Mouse (Mus musculus) neural tube, embryonic 11.5 days (tissue): ENCODE measurements at regions not wholly inside any gene's neighbourhood (a gene's known extent, or its start where the extent isn't known, plus 50 kb on each side); places are given as distances from the start of the nearest gene placed in this dataset.

Source experiments
- ATAC-seq: fragments of 200-750 bp; cut with Nextera tagmentation; 2 replicates; pipeline ENCODE4 v1.8.0; 2017; ENCODE audit warnings: moderate number of reproducible peaks, mild to moderate bottlenecking, moderate TSS enrichment, moderate library complexity; ENCODE audit not compliant: insufficient read depth, low FRiP score, low TSS enrichment
- DNase-seq: peaks from one replicate; pipeline ENCODE4 v3.0.0-alpha.2; 2015; ENCODE audit warnings: low spot score
- H3K27ac ChIP-seq: fragments of 300-500 bp; sonication (generic); 2 replicates; pipeline ENCODE4 v1.5.1; 2014; ENCODE audit warnings: low read depth, mild to moderate bottlenecking, low read length
- H3K27me3 ChIP-seq: fragments of 300-500 bp; sonication (generic); 2 replicates; pipeline ENCODE4 v1.6.1; 2014; ENCODE audit warnings: mild to moderate bottlenecking, low read length, mixed read lengths; ENCODE audit not compliant: control insufficient read depth, insufficient read depth
- H3K36me3 ChIP-seq: fragments of 300-500 bp; sonication (generic); 2 replicates; pipeline ENCODE4 v1.6.1; 2014; ENCODE audit warnings: mild to moderate bottlenecking, low read length, moderate library complexity, mixed read lengths; ENCODE audit not compliant: control insufficient read depth, insufficient read depth
- H3K4me1 ChIP-seq: fragments of 300-500 bp; sonication (generic); 2 replicates; pipeline ENCODE4 v1.6.1; 2014; ENCODE audit warnings: low read length, mixed read lengths; ENCODE audit not compliant: control insufficient read depth, insufficient read depth
- H3K4me2 ChIP-seq: fragments of 300-500 bp; sonication (generic); 2 replicates; pipeline ENCODE4 v1.6.1; 2014; ENCODE audit warnings: low read depth, mild to moderate bottlenecking, moderate library complexity
- H3K4me3 ChIP-seq: fragments of 300-500 bp; sonication (generic); 2 replicates; pipeline ENCODE4 v1.5.1; 2014; ENCODE audit warnings: low read depth, low read length
- H3K9ac ChIP-seq: fragments of 300-500 bp; sonication (generic); 2 replicates; pipeline ENCODE4 v1.6.1; 2014; ENCODE audit warnings: mild to moderate bottlenecking, low read length
- H3K9me3 ChIP-seq: fragments of 300-500 bp; sonication (generic); 2 replicates; pipeline ENCODE4 v1.6.1; 2016; ENCODE audit warnings: low read length; ENCODE audit not compliant: control insufficient read depth
- WGBS: fragments of 180-500 bp; shearing (Covaris S2); extraction: QIAGEN DNeasy Blood & Tissue Kit; methylation state at CpG from one replicate; pipeline ENCODE4 v1.1.7; 2014; 5-methylcytosine and 5-hydroxymethylcytosine counted together

DNA sequence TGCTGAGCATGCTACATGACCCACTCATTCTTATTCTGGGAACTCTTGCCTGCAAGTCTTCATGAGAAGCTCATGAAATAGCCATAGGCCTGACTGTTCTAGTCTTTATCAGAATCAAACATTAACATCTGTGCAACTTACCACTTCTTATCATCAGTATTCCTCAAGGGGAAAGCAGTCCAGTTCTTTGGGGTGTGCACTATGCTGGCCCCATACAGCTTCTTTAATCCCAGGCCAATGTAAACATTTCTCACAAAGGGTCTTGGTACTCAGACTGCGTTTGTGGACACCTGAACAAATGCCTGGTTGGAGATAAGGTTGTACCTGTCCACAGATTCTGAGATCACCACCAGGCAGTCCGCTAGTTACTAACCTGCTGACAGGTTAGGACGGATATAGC is 51.3 kb downstream of the 3110018I06Rik start:
- 85% methylated on average over 3 of the region's 3 CpGs for WGBS
- no peaks in the 10 kb centered on the region for H3K9me3 ChIP-seq
- no peak overlapping the region for H3K4me2 ChIP-seq
- no peak for DNase-seq
- no peaks in the 10 kb centered on the region for H3K4me1 ChIP-seq
- no peaks in the 10 kb centered on the region for H3K27me3 ChIP-seq
- no peak for ATAC-seq
- H3K9ac ChIP-seq = no peak overlapping the region
- H3K36me3 ChIP-seq = no peaks in the 10 kb centered on the region
- H3K4me3 ChIP-seq = no peak overlapping the region
- no peak overlapping the region for H3K27ac ChIP-seq

DNA sequence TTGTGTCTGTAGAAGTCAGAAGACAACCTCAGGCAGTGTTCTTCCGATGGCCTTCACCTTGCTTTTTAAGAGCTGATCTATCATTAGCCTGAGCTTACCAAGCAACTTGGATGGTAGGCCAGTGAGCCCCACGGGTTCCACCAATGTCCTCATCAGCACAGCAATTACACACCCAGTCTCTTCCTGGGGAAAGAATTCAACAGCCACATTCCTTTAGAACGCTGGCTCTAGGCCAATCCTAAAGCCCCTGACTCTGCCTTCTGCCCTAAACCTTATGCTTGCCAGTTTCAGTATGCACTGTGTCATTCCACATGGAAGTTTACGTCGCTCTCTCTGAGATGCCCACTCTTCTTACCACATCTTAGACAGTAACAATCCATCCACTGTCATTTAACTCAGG is 52.8 kb downstream of the 3110018I06Rik start:
- H3K27ac ChIP-seq = no peak overlapping the region
- no peaks in the 10 kb centered on the region for H3K9me3 ChIP-seq
- DNase-seq (no peak), ATAC-seq (no peak)
- no peak overlapping the region for H3K4me2 ChIP-seq
- no peaks in the 10 kb centered on the region for H3K27me3 ChIP-seq
- WGBS = 79% methylated on average over 5 of the region's 5 CpGs
- H3K4me1 ChIP-seq = no peaks in the 10 kb centered on the region
- no peak overlapping the region for H3K4me3 ChIP-seq
- H3K36me3 ChIP-seq = no peaks in the 10 kb centered on the region
- no peak overlapping the region for H3K9ac ChIP-seq

DNA sequence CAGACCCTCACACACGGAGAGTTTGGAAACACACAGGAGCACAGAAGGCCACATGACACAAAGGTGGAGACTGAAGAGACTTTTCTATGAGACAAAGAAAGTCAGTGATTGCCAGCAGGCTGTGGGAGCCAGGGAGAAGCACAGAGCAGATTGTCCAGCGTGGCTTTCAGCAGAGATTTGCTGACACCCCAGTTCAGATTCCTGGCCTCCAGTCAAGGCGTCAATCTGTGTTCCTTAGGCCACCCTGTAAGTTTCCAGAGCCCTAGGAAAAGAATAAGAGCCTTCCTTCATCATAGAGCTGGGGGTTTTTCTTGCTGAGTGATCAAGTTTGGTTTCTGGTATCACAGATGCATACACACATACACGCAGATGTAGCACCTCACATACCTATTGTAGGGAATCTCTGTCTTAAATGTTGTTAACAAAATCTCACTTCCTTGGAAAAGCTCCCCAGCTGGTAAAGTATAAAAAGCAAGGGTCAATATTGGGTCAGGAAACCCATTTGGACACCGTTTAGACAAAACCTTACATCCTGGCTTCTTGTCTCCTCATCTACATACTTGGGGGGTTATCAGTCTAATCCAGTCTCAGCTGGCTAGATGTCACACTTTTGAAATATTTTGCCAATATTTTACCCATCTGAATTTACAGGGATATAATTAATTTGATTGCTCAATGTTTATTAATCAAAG is 58.9 kb downstream of the 3110018I06Rik start:
- DNase-seq = no peak
- Histone ChIP-seq H3K4me3 (no peak overlapping the region), H3K4me1 (no peaks in the 10 kb centered on the region), H3K9me3 (no peaks in the 10 kb centered on the region), H3K4me2 (no peak overlapping the region), H3K27me3 (no peaks in the 10 kb centered on the region), H3K9ac (no peak overlapping the region), H3K27ac (no peak overlapping the region), H3K36me3 (no peaks in the 10 kb centered on the region)
- no peak for ATAC-seq
- whole genome bisulfite sequencing = 72% methylated on average over 5 of the region's 5 CpGs

DNA sequence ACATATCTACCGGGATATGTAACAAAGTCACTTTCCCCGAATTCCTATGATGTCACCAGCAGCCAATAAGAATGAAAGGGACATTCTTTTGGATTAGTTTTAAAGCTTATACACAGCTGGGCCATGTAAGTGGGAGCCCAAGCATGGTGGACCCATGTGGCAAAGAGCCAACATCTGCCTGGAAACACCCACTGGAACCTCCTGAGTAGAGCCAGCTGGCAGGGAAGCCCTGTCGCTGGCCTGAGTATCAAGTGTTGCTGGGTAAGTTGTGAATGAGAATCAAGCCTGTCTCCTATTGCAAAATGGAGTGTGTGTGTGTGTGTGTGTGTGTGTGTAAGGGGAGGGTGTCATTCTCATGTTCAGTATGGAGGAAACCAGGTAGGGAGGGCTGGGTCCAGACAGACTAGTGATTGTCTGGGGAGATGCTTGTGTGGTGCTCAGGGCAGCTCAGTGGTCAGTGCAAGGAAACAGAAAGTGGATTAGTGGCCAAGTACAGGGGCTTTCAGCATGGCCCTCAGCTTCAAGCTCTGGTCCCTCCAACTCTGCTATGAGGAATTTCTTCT is 59.5 kb downstream of the 3110018I06Rik start:
- no peak for ATAC-seq
- H3K4me3 ChIP-seq = no peak overlapping the region
- WGBS = 86% methylated on average over 3 of the region's 3 CpGs
- no peaks in the 10 kb centered on the region for H3K9me3 ChIP-seq
- H3K36me3 ChIP-seq = no peaks in the 10 kb centered on the region
- H3K4me1 ChIP-seq = no peaks in the 10 kb centered on the region
- no peak overlapping the region for H3K4me2 ChIP-seq
- H3K27ac ChIP-seq = no peak overlapping the region
- no peak for DNase-seq
- H3K9ac ChIP-seq = no peak overlapping the region
- H3K27me3 ChIP-seq = no peaks in the 10 kb centered on the region

DNA sequence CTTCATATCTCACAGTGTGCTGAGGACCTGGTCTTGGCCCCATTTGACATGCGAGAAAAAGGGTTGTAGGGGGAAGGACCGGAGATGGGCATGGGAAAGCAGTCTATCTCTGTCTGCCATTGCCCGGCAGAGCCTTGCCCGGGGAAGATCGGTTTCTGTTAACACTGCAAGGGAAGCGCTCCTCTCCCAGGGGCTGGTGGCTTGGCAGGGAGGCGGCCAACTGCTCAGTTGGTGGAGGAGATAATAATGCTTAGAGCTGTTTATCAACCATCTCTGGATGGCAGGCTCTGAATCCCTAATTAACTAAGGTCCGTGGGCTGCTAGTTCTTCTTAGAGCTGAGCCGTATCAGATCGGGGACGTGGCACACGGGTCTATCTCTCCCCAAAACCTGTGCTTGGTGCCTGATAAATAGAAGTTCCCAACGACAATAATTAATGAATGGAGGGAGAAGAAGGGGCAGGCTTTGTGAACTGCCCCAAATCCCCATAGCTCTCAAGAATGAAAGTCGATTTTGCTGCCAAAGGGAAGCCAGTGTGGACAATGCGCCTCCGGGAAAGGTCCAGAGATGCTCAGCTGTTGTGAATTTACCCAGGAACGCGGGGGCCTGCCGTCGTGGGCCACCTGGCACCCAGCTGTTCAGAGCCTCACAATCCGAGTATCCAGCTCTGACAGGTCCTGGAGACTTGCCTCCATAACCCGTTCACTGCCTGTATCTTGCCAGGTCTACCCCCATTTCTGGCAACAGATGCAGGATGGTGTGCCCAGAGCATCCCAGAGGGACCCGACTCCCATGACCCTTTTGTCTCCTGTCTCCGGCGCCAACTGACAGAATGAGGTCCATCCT is 61.2 kb downstream of the 3110018I06Rik start:
- H3K27me3 ChIP-seq = no peaks in the 10 kb centered on the region
- no peak overlapping the region for H3K27ac ChIP-seq
- H3K4me2 ChIP-seq = no peak overlapping the region
- H3K4me3 ChIP-seq = no peak overlapping the region
- no peak for ATAC-seq
- 84% methylated on average over 25 of the region's 25 CpGs for WGBS
- H3K36me3 ChIP-seq = no peaks in the 10 kb centered on the region
- no peaks in the 10 kb centered on the region for H3K4me1 ChIP-seq
- no peak overlapping the region for H3K9ac ChIP-seq
- DNase-seq = no peak
- no peaks in the 10 kb centered on the region for H3K9me3 ChIP-seq

DNA sequence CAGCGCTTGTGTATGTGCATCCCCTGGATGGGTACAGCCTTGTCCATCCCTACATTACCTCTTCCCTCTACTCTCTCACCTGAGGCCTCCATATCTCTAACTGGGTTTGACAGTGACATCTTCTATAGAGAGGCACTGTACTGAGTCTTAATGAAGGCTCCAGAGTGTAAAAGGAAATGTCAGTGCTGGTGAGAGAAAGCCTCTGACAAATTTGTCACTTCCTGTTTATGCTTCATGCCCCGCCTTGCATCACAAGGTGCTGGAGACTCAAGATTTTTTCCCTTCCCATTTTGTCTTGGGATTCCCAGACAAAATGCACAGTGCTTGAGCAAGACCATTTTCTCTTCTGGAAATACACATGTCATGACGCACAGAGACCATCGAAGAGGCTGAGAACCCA is 70.8 kb downstream of the 3110018I06Rik start:
- no peak overlapping the region for H3K4me2 ChIP-seq
- no peaks in the 10 kb centered on the region for H3K27me3 ChIP-seq
- H3K27ac ChIP-seq = no peak overlapping the region
- H3K4me1 ChIP-seq = no peaks in the 10 kb centered on the region
- no peak overlapping the region for H3K4me3 ChIP-seq
- ATAC-seq = no peak
- no peak for DNase-seq
- no peaks in the 10 kb centered on the region for H3K36me3 ChIP-seq
- 92% methylated on average over 4 of the region's 4 CpGs for WGBS
- H3K9ac ChIP-seq = no peak overlapping the region
- H3K9me3 ChIP-seq = no peaks in the 10 kb centered on the region

DNA sequence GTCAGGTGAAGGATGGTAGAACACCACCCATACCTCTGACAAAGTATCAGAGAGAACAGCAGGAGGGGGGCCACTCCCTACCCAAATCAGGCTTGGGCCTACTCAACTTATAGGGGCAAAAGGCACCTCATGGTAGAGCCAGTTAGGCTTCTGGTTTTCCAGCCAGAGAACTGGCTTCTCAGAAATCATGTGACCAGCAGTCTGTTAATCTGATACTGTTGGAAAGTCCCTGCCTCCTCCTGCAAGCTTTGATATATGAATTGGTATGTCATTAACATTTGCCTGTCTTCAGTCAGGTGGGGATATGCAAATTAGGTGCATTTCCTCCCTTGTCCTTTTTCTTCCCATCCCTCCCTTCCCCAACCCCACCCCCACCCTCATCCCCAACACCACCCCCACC is 71.7 kb downstream of the 3110018I06Rik start:
- ATAC-seq (no peak), DNase-seq (no peak)
- H3K4me3 ChIP-seq = no peak overlapping the region

DNA sequence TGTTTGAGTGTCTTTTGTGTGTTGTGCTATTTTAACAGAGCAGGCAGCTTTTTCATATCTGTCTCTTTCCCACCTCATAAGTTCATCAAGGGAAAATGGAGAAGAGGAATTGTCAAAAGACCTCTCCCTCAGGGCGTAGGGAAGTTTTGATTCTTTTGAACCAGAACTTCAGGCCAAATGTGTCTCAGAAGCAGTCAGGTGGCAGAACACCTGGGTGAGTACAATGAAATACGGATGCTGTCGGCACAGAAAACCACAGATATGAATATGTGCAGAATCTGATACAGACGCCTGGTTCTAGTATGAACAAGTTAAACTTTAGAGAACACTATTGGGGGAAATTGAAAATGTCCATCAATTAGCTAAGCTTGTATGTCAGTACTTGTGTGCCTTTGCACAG is 84.2 kb downstream of the 3110018I06Rik start:
- WGBS = 83% methylated on average over 4 of the region's 4 CpGs
- Histone ChIP-seq H3K9ac (no peak overlapping the region), H3K27me3 (no peaks in the 10 kb centered on the region), H3K4me3 (no peak overlapping the region), H3K4me1 (no peaks in the 10 kb centered on the region), H3K27ac (no peak overlapping the region), H3K4me2 (no peak overlapping the region), H3K9me3 (no peaks in the 10 kb centered on the region), H3K36me3 (no peaks in the 10 kb centered on the region)
- ATAC-seq (no peak), DNase-seq (no peak)

More for the DNA sequence above, 71.7 kb downstream of the 3110018I06Rik start:
- no peak overlapping the region for H3K9ac ChIP-seq
- H3K4me2 ChIP-seq = no peak overlapping the region
- no peak overlapping the region for H3K27ac ChIP-seq
- no peaks in the 10 kb centered on the region for H3K36me3 ChIP-seq
- H3K4me1 ChIP-seq = no peaks in the 10 kb centered on the region
- no peaks in the 10 kb centered on the region for H3K9me3 ChIP-seq
- no peaks in the 10 kb centered on the region for H3K27me3 ChIP-seq

DNA sequence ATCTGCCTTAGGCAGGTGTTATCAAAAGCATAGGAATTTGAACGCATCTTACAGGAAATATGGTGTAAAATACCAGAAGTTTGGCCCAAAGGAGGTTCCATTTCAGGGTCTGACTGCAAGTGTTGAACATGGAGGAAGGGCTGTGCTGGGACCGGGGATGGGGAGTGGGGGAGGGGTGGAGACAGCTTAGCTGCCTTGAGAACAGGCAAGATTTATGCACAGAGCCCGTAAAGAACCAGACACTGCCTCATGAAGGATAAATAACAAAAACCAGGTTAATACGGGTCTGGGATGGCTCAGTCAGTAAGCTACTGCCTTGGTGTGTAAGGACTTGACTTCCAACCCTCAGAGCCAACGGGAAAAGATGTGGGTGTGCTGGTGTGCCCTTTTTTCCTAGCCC is 91.1 kb downstream of the 3110018I06Rik start:
- Histone ChIP-seq H3K4me2 (no peak overlapping the region), H3K4me1 (no peaks in the 10 kb centered on the region), H3K27ac (no peak overlapping the region), H3K36me3 (no peaks in the 10 kb centered on the region), H3K4me3 (no peak overlapping the region), H3K9me3 (no peaks in the 10 kb centered on the region), H3K27me3 (no peaks in the 10 kb centered on the region), H3K9ac (no peak overlapping the region)
- ATAC-seq (no peak), DNase-seq (no peak)
- WGBS = 58% methylated on average over 5 of the region's 5 CpGs
